Mouse (Mus musculus): ENCODE results near the gene Rft1. TPM values are rescaled to one million over a fixed set of nuclear protein-coding genes. Genes with fewer than 3 reads are reported as not detected.
"Not testable (repeated sequence)": the region's sequence is repeated elsewhere in the genome, so short reads cannot be mapped to it uniquely, and the experiment has no call there.

The Rft1 gene
- total and polyA plus RNA-seq, 3 experiments, result 17.1 to 25.4 (median 24.7) TPM

- peak; percentile 80 for DNase-seq
Observed at GRCm38 (mm10) chr14:30671095-30671985, 17.2 kb downstream of the Rft1 start.

GRCm38 (mm10) chr14:30671986-30672312, 17.8 kb downstream of the Rft1 start:
- peak; percentile 91 for DNase-seq

- no peak for DNase-seq
Observed at GRCm38 (mm10) chr14:30674947-30675346, 20.8 kb downstream of the Rft1 start.

- DNase-seq, result peak; percentile 82
Observed at GRCm38 (mm10) chr14:30682131-30682530, 28.0 kb downstream of the Rft1 start.

- DNase-seq, result no peak
Observed at GRCm38 (mm10) chr14:30690685-30691084, 36.5 kb downstream of the Rft1 start.

GRCm38 (mm10) chr14:30692439-30692838, 38.3 kb downstream of the Rft1 start:
- DNase-seq, result peak; percentile 59

- DNase-seq, result no peak
Observed at GRCm38 (mm10) chr14:30694786-30695185, 40.6 kb downstream of the Rft1 start.

- DNase-seq, result peak; percentile 91
Observed at GRCm38 (mm10) chr14:30695609-30696008, 41.4 kb downstream of the Rft1 start.

- DNase-seq, result no peak
Observed at GRCm38 (mm10) chr14:30697407-30698052, 43.4 kb downstream of the Rft1 start.

GRCm38 (mm10) chr14:30699656-30700055, 45.5 kb downstream of the Rft1 start:
- DNase-seq, result peak; percentile 74

- DNase-seq, result no peak
Observed at GRCm38 (mm10) chr14:30702512-30702911, 48.4 kb downstream of the Rft1 start.

- no peak for DNase-seq
Observed at GRCm38 (mm10) chr14:30703079-30703478, 48.9 kb downstream of the Rft1 start.

- DNase-seq, result no peak
Observed at GRCm38 (mm10) chr14:30704098-30704855, 50.1 kb downstream of the Rft1 start.

GRCm38 (mm10) chr14:30711892-30712291, 57.7 kb downstream of the Rft1 start:
- DNase-seq, result no peak

- no peak for DNase-seq
Observed at GRCm38 (mm10) chr14:30713769-30714168, 59.6 kb downstream of the Rft1 start.

- DNase-seq, result no peak
Observed at GRCm38 (mm10) chr14:30714799-30715617, 60.8 kb downstream of the Rft1 start, which contains the start of gene Sfmbt1. Gene Sfmbt1 (plus strand): TSS chr14:30714849.

GRCm38 (mm10) chr14:30715618-30716050, 61.5 kb downstream of the Rft1 start:
- peak; percentile 92 for DNase-seq

- peak; percentile 87 for DNase-seq
Observed at GRCm38 (mm10) chr14:30716051-30716952, 62.1 kb downstream of the Rft1 start.

GRCm38 (mm10) chr14:30716953-30717285, 62.8 kb downstream of the Rft1 start:
- DNase-seq, result peak; percentile 27

GRCm38 (mm10) chr14:30718696-30719095, 64.5 kb downstream of the Rft1 start:
- DNase-seq, result not testable (repeated sequence)

GRCm38 (mm10) chr14:30719514-30719913, 65.4 kb downstream of the Rft1 start:
- DNase-seq, result no peak
